Comparison of ENCODE assay signal across 25 mouse cellular contexts in genomic region chr11:56008277-56008676, GRCm38 (mm10). TPM values are rescaled to one million over a fixed set of nuclear protein-coding genes. Genes with fewer than 3 reads are reported as not detected.
DNase-seq lines count a peak whose midpoint lies in the region; ATAC-seq and TF ChIP-seq lines count a peak whose summit lies in the region.
"Had no signal": no experiment of that assay in that cellular context is flagged by ENCODE, and none has a peak within 500 bp of the region (broad histone marks: within the 10 kb centered on the region; RNA-seq: fewer than 3 reads in every experiment).

No protein-coding gene starts in this region.

- ATAC-seq in heart, embryonic 11.5 days (replicated peaks; ENCODE audit: insufficient number of reproducible peaks, low FRiP score, low TSS enrichment): no peak
- ATAC-seq in activated CD4-positive, CD25-positive, alpha-beta regulatory T cell, adult 4 months: no peak
- ATAC-seq: forebrain, embryonic 13.5 days; forebrain, embryonic 15.5 days; forebrain, postnatal 0 days had no signal

- no peak for TF ChIP-seq CTCF in CH12.LX (conservative IDR thresholded peaks at IDR 0.05 in 1 of 2, IDR thresholded peaks at IDR 0.05 in 1 of 2; ENCODE audit: low read depth in 2 of 2, low read length in 2 of 2)
- no peak for TF ChIP-seq CTCF in kidney, adult 2 months (conservative IDR thresholded peaks at IDR 0.05; ENCODE audit: insufficient read depth, insufficient read length, low read depth, low read length)

- no peaks in the 10 kb centered on the region for H3K27me3 ChIP-seq in heart, embryonic 11.5 days (ENCODE audit: control insufficient read depth, insufficient read depth, low read length)
- peaks cover 77% of the 10 kb centered on the region for H3K27me3 ChIP-seq in CH12.LX (replicated peaks)
- H3K27me3 ChIP-seq in kidney, adult 2 months (replicated peaks; ENCODE audit: control insufficient read depth, insufficient read depth, low read length): no peaks in the 10 kb centered on the region
- H3K27me3 ChIP-seq: embryonic facial prominence, embryonic 13.5 days; forebrain, embryonic 13.5 days; forebrain, embryonic 15.5 days had no signal

- H3K4me3 ChIP-seq in heart, embryonic 11.5 days (ENCODE audit: low read depth, low read length): no peak overlapping the region
- no peak overlapping the region for H3K4me3 ChIP-seq in CH12.LX (replicated peaks in 1 of 3; ENCODE audit: low read depth in 2 of 3, low read length in 2 of 3, poor library complexity in 1 of 3)
- no peak overlapping the region for H3K4me3 ChIP-seq in kidney, adult 2 months (ENCODE audit: insufficient read depth, low read depth, low read length)
- H3K4me3 ChIP-seq: embryonic facial prominence, embryonic 13.5 days; forebrain, embryonic 13.5 days; forebrain, embryonic 15.5 days had no signal

- TF ChIP-seq RAD21 in CH12.LX (IDR thresholded peaks at IDR 0.05; ENCODE audit: low read depth, low read length): no peak

- no peak overlapping the region for H3K4me2 ChIP-seq in heart, embryonic 11.5 days
- no peak overlapping the region for H3K4me2 ChIP-seq in CH12.LX (ENCODE audit: insufficient read depth, low read depth, poor library complexity, severe bottlenecking)
- H3K4me2 ChIP-seq: embryonic facial prominence, embryonic 13.5 days; forebrain, embryonic 13.5 days; forebrain, embryonic 15.5 days had no signal

- in situ Hi-C loops in CH12.LX (cut with MboI; ENCODE audit: low pct_ligation_motif_present, low pct_unique_long_range_greater_than_20kb, low sequenced_read_pairs): no loop called here

- TF ChIP-seq POLR2A in CH12.LX (IDR thresholded peaks at IDR 0.05; ENCODE audit: low read depth, low read length): no peak
- TF ChIP-seq POLR2A in kidney, adult 2 months (IDR thresholded peaks at IDR 0.05; ENCODE audit: low read depth, low read length): no peak

- 59% methylated on average over 3 of the region's 3 CpGs for WGBS in heart, embryonic 11.5 days (ENCODE audit: insufficient replicate concordance)
- WGBS in kidney, adult 2 months: 27% methylated on average over 3 of the region's 3 CpGs

- H3K4me1 ChIP-seq in heart, embryonic 11.5 days (ENCODE audit: control insufficient read depth, insufficient read depth, low read length): no peaks in the 10 kb centered on the region
- H3K4me1 ChIP-seq in CH12.LX (ENCODE audit: control insufficient read depth in 1 of 2, insufficient read depth in 2 of 2): no peaks in the 10 kb centered on the region
- no peaks in the 10 kb centered on the region for H3K4me1 ChIP-seq in kidney, adult 2 months (ENCODE audit: control insufficient read depth, insufficient read depth, low read length)
- H3K4me1 ChIP-seq: embryonic facial prominence, embryonic 13.5 days; forebrain, embryonic 15.5 days had no signal

- intact Hi-C loops in left cerebral cortex, postnatal 4 days (cut with DNase I): no loop called here

- TF ChIP-seq EP300 in CH12.LX (IDR thresholded peaks at IDR 0.05; ENCODE audit: low read length): no peak

- H3K9me3 ChIP-seq in heart, embryonic 11.5 days (replicated peaks; ENCODE audit: control insufficient read depth, low read length): no peaks in the 10 kb centered on the region
- no peaks in the 10 kb centered on the region for H3K9me3 ChIP-seq in CH12.LX (replicated peaks; ENCODE audit: low read length)
- H3K9me3 ChIP-seq: embryonic facial prominence, embryonic 13.5 days; forebrain, embryonic 13.5 days; forebrain, embryonic 15.5 days had no signal

- DNase-seq in heart, adult 11 months: peak; percentile 13
- no peak for DNase-seq in CH12.LX (ENCODE audit: extremely low read depth)
- DNase-seq in Muller cell, postnatal 12 days (ENCODE audit: inconsistent ontology term): peak; percentile 83
- peak; percentile 56 for DNase-seq in brain, adult 2 months (ENCODE audit: low read depth, low spot score)
- no peak for DNase-seq in left cerebral cortex, postnatal 4 days
- DNase-seq in kidney, adult 2 months: no peak
- DNase-seq: adrenal gland, adult 2 months; adrenal gland, postnatal 10 days; adrenal gland, postnatal 25 days; cerebellum, adult 11-12 months; cerebellum, adult 2 months; cerebellum, adult 9-10 months; cerebellum, postnatal 10 days; cerebellum, postnatal 25 days; forebrain, postnatal 0 days had no signal

- no peaks in the 10 kb centered on the region for H3K36me3 ChIP-seq in heart, embryonic 11.5 days (ENCODE audit: control insufficient read depth, insufficient read depth, low read length)
- H3K36me3 ChIP-seq in CH12.LX (replicated peaks in 1 of 2; ENCODE audit: control insufficient read depth in 1 of 2, insufficient read depth in 1 of 2, low read length in 1 of 2): no peaks in the 10 kb centered on the region
- H3K36me3 ChIP-seq in kidney, adult 2 months (ENCODE audit: control insufficient read depth, insufficient read depth, low read length): no peaks in the 10 kb centered on the region
- H3K36me3 ChIP-seq: embryonic facial prominence, embryonic 13.5 days; forebrain, embryonic 15.5 days; G1E had no signal

- H3K9ac ChIP-seq in heart, embryonic 11.5 days (ENCODE audit: low read depth, low read length): no peak overlapping the region
- no peak overlapping the region for H3K9ac ChIP-seq in CH12.LX (ENCODE audit: insufficient read depth, low read depth)
- H3K9ac ChIP-seq: embryonic facial prominence, embryonic 13.5 days; forebrain, embryonic 13.5 days; forebrain, embryonic 15.5 days; forebrain, postnatal 0 days had no signal

- no peak overlapping the region for H3K27ac ChIP-seq in heart, embryonic 11.5 days (ENCODE audit: low read depth, low read length)
- H3K27ac ChIP-seq in CH12.LX (ENCODE audit: insufficient read depth, low read depth): no peak overlapping the region
- no peak overlapping the region for H3K27ac ChIP-seq in kidney, adult 2 months (ENCODE audit: insufficient read depth, low read depth, low read length)
- H3K27ac ChIP-seq: embryonic facial prominence, embryonic 13.5 days; forebrain, embryonic 13.5 days; forebrain, embryonic 15.5 days had no signal

- no peaks in the 10 kb centered on the region for H3K79me2 ChIP-seq in CH12.LX (replicated peaks; ENCODE audit: control insufficient read depth, extremely low read depth, insufficient read depth, poor library complexity, severe bottlenecking)

- dilution Hi-C loops in CH12.LX (cut with MboI; ENCODE audit: extremely low pct_ligation_motif_present, extremely low pct_unique_long_range_greater_than_20kb, low sequenced_read_pairs): no loop called here

TF ChIP-seq in CH12.LX, 34 proteins besides CTCF, POLR2A, EP300 and RAD21:
- TF ChIP-seq ETS1 (conservative IDR thresholded peaks at IDR 0.05; ENCODE audit: low read depth, low read length): no peak
- TF ChIP-seq MAZ (IDR thresholded peaks at IDR 0.05; ENCODE audit: low read depth, low read length): no peak
- TF ChIP-seq BHLHE40 (IDR thresholded peaks at IDR 0.05; ENCODE audit: low read depth, low read length): peak; percentile 71
- no peak for TF ChIP-seq JUN (IDR thresholded peaks at IDR 0.05; ENCODE audit: insufficient read depth, low read depth, low read length)
- TF ChIP-seq GABPA (IDR thresholded peaks at IDR 0.05; ENCODE audit: insufficient replicate concordance, low read depth, low read length): no peak

RNA-seq across cellular contexts. Expression of gene Nmur2, which starts 32.5 kb away (rescaled TPM):
- 0.38 TPM in 1 of 2 replicates, not detected in the other for polyA plus RNA-seq in heart, embryonic 11.5 days (2014; fragmentation: Nextera tagmentation; extraction: Ambion mirVana)
- not detected in 2 replicates for total RNA-seq in CH12.LX (2012; rRNA removed)
- not detected in 2 replicates for total RNA-seq in CH12.LX (2014; rRNA removed)
- polyA plus RNA-seq in CH12.LX (2012; ENCODE audit: insufficient read length, low read depth): not detected in 2 replicates
- not detected for total RNA-seq in left cerebral cortex, postnatal 4 days (2021)
- polyA plus RNA-seq in kidney, adult 2 months (2012; rRNA removed): not detected in 2 replicates
- not detected for polyA plus RNA-seq in activated CD4-positive, CD25-positive, alpha-beta regulatory T cell, adult 4 months (2017; shearing (Covaris generic))
- total RNA-seq: adrenal gland, adult 2 months; adrenal gland, postnatal 10 days; adrenal gland, postnatal 25 days; adrenal gland, postnatal 4 days had no signal
- polyA plus RNA-seq: adrenal gland, adult 2 months; C2C12; cortical plate, adult 2 months; forebrain, embryonic 11.5 days; G1E had no signal

Comparison
In these comparisons a context has a peak if more than half of its experiments do, and no peak if none do; other contexts are left out.
1. DNase-seq: peak in heart, adult 11 months (single experiment), Muller cell, postnatal 12 days (single experiment) and brain, adult 2 months (single experiment); none in CH12.LX (single experiment), left cerebral cortex, postnatal 4 days (single experiment) and kidney, adult 2 months (single experiment).